Mouse (Mus musculus) E14TG2a.4 (cell line): ENCODE data around the gene Sys1.

Source experiments
- CTCF ChIP-seq: conservative IDR thresholded peaks from 2 replicates; pipeline ENCODE4 v1.5.1; 2014; ENCODE audit warnings: low read length
- NANOG ChIP-seq: IDR thresholded peaks from 2 replicates; pipeline ENCODE4 v1.6.1; 2014; ENCODE audit warnings: borderline replicate concordance, low read length, mixed read lengths
- POU5F1 ChIP-seq: IDR thresholded peaks from 2 replicates; pipeline ENCODE4 v1.6.1; 2014; ENCODE audit warnings: low read length, borderline replicate concordance

DNA sequence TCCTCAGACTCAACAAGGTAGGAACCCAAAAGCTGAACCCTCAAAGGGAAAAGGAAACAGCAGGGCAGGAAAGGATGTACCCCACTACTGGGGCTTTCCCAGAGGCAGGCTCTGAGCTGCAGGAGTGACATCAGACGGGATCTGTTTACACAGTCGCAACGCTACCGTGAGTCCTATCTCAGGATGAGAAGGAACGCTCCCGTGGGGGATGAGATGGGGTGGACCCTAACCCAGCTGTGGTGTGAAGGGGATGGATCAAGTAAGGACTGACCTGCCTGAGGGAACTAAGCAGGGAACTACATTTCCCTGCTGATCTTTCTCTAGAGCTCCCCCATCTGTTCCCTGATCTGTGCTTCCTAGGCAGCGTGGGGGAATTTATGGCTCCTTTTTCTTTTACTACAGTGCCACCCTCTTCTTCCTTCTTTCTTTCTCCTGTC is at the start of gene Sys1:
- TF ChIP-seq CTCF (no peak), POU5F1 (no peak), NANOG (no peak)
